Mouse (Mus musculus): ENCODE measurements around the gene Schip1.

DNA sequence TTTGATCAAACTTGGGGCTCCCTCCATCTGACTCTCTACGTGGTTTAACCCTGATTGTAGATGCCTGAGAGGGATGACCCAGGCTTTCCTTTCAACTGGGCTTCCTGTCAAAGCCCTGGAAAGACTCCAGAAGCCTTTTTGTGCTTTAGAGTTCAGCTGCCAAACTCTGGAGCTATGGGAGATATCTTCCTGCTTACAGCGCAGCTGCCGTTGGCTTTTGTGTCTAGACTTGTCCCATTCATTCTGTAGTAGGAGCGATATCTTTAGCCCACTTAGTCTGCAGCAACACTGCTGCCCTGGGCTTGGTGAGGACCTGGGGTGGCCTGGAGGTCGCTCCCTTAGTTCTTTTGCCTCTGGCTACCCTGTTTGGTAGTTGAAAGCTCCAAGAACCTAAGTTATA is 56.7 kb downstream of the Schip1 start:
- TF ChIP-seq CTCF (IDR thresholded peaks at IDR 0.05; ENCODE audit: insufficient read depth, low read length) (no peak), POLR2A (IDR thresholded peaks at IDR 0.05; ENCODE audit: borderline replicate concordance, extremely low read depth, low read depth, low read length) (no peak)

Data from lung, adult 2 months (tissue).